Mouse (Mus musculus) gastrocnemius, adult 18-20 months (tissue): Measurements from ENCODE around the gene Gm28171. TPM values are rescaled to one million over a fixed set of nuclear protein-coding genes. Genes with fewer than 3 reads are reported as not detected.
"Not testable (repeated sequence)": the region's sequence is repeated elsewhere in the genome, so short reads cannot be mapped to it uniquely, and the experiment has no call there.

Source experiments
- DNase-seq: peaks from one replicate; pipeline ENCODE4 v3.0.0; 2021; ENCODE audit warnings: low spot score
- long read RNA-seq, 2 experiments: library from polyadenylated mRNA; stranded (forward); transcript quantifications; one replicate each; pipeline ENCODE4 v2.0.0; 2021
- total RNA-seq, 2 experiments: library from RNA; stranded (reverse); gene quantifications; 2 replicates each; pipeline ENCODE4 v1.2.3; 2021

Gene Gm28171
- total RNA-seq: not detected
- long read RNA-seq, experiment 1: 0 reads
- long read RNA-seq, experiment 2: 0 reads

GRCm38 (mm10) chrY:5793095-5793494 is at the start of gene Gm28171:
Gene Gm28171, plus strand, starts transcription at chrY:5793395.
- not testable (repeated sequence) for DNase-seq

Other genes starting within 250 kb of the Gm28171 start
- gene Gm21854, start 136.4 kb upstream of the Gm28171 start, total RNA-seq: not detected
- not detected for gene Gm20914, start 67.4 kb upstream of the Gm28171 start, total RNA-seq
- not detected for gene Gm21778, start 149.1 kb downstream of the Gm28171 start, total RNA-seq